Mouse (Mus musculus) ES-Bruce4 (cell line): ENCODE results near the gene Zfp986. TPM values are rescaled to one million over a fixed set of nuclear protein-coding genes. Genes with fewer than 3 reads are reported as not detected.
"Not testable (repeated sequence)": the region's sequence is repeated elsewhere in the genome, so short reads cannot be mapped to it uniquely, and the experiment has no call there.

Source experiments
- H3K27ac ChIP-seq: 2 replicates; pipeline ENCODE4 v1.5.1; 2012; ENCODE audit warnings: low read length, inconsistent platforms; ENCODE audit not compliant: insufficient read depth
- H3K27me3 ChIP-seq: 2 replicates; pipeline ENCODE4 v1.6.1; 2012; ENCODE audit warnings: mild to moderate bottlenecking, low read length, inconsistent platforms; ENCODE audit not compliant: control insufficient read depth, poor library complexity, insufficient read depth, severe bottlenecking
- H3K36me3 ChIP-seq: 2 replicates; pipeline ENCODE4 v1.6.1; 2012; ENCODE audit warnings: inconsistent platforms, mild to moderate bottlenecking, low read length, moderate library complexity; ENCODE audit not compliant: control insufficient read depth, poor library complexity, insufficient read depth, severe bottlenecking
- H3K4me1 ChIP-seq: one replicate; pipeline ENCODE4 v1.8.1; 2011; ENCODE audit warnings: low read length; ENCODE audit not compliant: control insufficient read depth, insufficient read depth
- H3K4me3 ChIP-seq: 2 replicates; pipeline ENCODE4 v1.5.1; 2011; ENCODE audit warnings: low read depth, mild to moderate bottlenecking, low read length
- H3K9ac ChIP-seq: 2 replicates; pipeline ENCODE4 v1.6.1; 2012; ENCODE audit warnings: low read depth, mild to moderate bottlenecking, inconsistent platforms; ENCODE audit not compliant: poor library complexity, severe bottlenecking
- H3K9me3 ChIP-seq: replicated peaks from 2 replicates; pipeline ENCODE4 v1.6.1; 2012; ENCODE audit warnings: mild to moderate bottlenecking, low read length, inconsistent platforms; ENCODE audit not compliant: control insufficient read depth, poor library complexity, insufficient read depth, severe bottlenecking
- CTCF ChIP-seq: IDR thresholded peaks from one replicate; pipeline ENCODE4 v1.8.1; 2011; ENCODE audit warnings: low read depth, low read length
- polyA plus RNA-seq: library from polyadenylated mRNA; stranded (reverse); fragments of >200 nt; gene quantifications from 2 replicates; pipeline ENCODE4 v1.2.4, GENCODE M21; 2011; ENCODE audit warnings: low read depth; ENCODE audit not compliant: missing spikeins, insufficient read depth, insufficient read length

Gene Zfp986
- polyA plus RNA-seq, 1 experiment: 30.3 TPM

GRCm38 (mm10) chr4:145851421-145851820 lies 17.2 kb upstream of the Zfp986 start:
- not testable (repeated sequence) for H3K9ac ChIP-seq, H3K9me3 ChIP-seq, H3K36me3 ChIP-seq, H3K27ac ChIP-seq, H3K4me1 ChIP-seq, H3K27me3 ChIP-seq, H3K4me3 ChIP-seq
- TF ChIP-seq CTCF: peak; percentile 19

- H3K4me3 ChIP-seq: peak overlapping the region; percentile 30
- H3K9me3 ChIP-seq, H3K27me3 ChIP-seq, H3K4me1 ChIP-seq, H3K9ac ChIP-seq, H3K36me3 ChIP-seq, H3K27ac ChIP-seq: not testable (repeated sequence)
Measured at GRCm38 (mm10) chr4:145863872-145864271, 4.7 kb upstream of the Zfp986 start.

Other genes with a start within 250 kb of the Zfp986 start
- 31.9 and 38.1 TPM in 2 replicates for gene Zfp980, start 198.1 kb upstream of the Zfp986 start, polyA plus RNA-seq
- 13.2 and 17.4 TPM in 2 replicates for gene Zfp987, start 228.5 kb downstream of the Zfp986 start, polyA plus RNA-seq